Mouse (Mus musculus): Measurements from ENCODE around the gene Tmem150a. TPM values are rescaled to one million over a fixed set of nuclear protein-coding genes. Genes with fewer than 3 reads are reported as not detected.
A peak's percentile ranks its signal among the peaks of the same experiment; 100 is the strongest.

Tmem150a gene
- polyA plus RNA-seq, 1 experiment from 2014 or later = 92.3 TPM

GRCm38 (mm10) chr6:72356001-72356532, 820 bp downstream of the Tmem150a start:
- peak overlapping the region; percentile 61 for H3K9ac ChIP-seq (replicated peaks)
- peak overlapping the region; percentile 69 for H3K4me3 ChIP-seq (ENCODE audit: low read depth, low read length)
- WGBS (ENCODE audit: insufficient replicate concordance) = 54% methylated on average over 6 of the region's 8 CpGs
- peaks cover 45% of the 10 kb centered on the region for H3K36me3 ChIP-seq (replicated peaks; ENCODE audit: insufficient read depth, low read length)
- no peaks in the 10 kb centered on the region for H3K9me3 ChIP-seq (ENCODE audit: low read length)
- H3K27me3 ChIP-seq (ENCODE audit: insufficient read depth, low read length) = peaks cover 7% of the 10 kb centered on the region
- peak overlapping the region; percentile 91 for H3K4me2 ChIP-seq (ENCODE audit: low read depth, low read length)
- H3K27ac ChIP-seq (ENCODE audit: low read depth) = peak overlapping the region; percentile 68
- ATAC-seq (peak; percentile 24), DNase-seq (no peak)
- TF ChIP-seq EP300 (IDR thresholded peaks at IDR 0.05; ENCODE audit: low read depth) (no peak), CTCF (IDR thresholded peaks at IDR 0.05; ENCODE audit: low read depth) (no peak)
- peaks cover 54% of the 10 kb centered on the region for H3K4me1 ChIP-seq (ENCODE audit: insufficient read depth)

- DNase-seq = no peak
- no peak for ATAC-seq
- H3K9me3 ChIP-seq (ENCODE audit: low read length) = no peaks in the 10 kb centered on the region
- peaks cover 41% of the 10 kb centered on the region for H3K36me3 ChIP-seq (replicated peaks; ENCODE audit: insufficient read depth, low read length)
- 65% methylated on average over 5 of the region's 5 CpGs for WGBS (ENCODE audit: insufficient replicate concordance)
- peak overlapping the region; percentile 91 for H3K4me2 ChIP-seq (ENCODE audit: low read depth, low read length)
- no peak overlapping the region for H3K9ac ChIP-seq (replicated peaks)
- no peak overlapping the region for H3K27ac ChIP-seq (ENCODE audit: low read depth)
- H3K4me3 ChIP-seq (ENCODE audit: low read depth, low read length) = no peak overlapping the region
- TF ChIP-seq EP300 (IDR thresholded peaks at IDR 0.05; ENCODE audit: low read depth) (peak; percentile 82), CTCF (IDR thresholded peaks at IDR 0.05; ENCODE audit: low read depth) (no peak)
- peaks cover 51% of the 10 kb centered on the region for H3K4me1 ChIP-seq (ENCODE audit: insufficient read depth)
- peaks cover 7% of the 10 kb centered on the region for H3K27me3 ChIP-seq (ENCODE audit: insufficient read depth, low read length)
These were observed 2.2 kb downstream of the Tmem150a start for GRCm38 (mm10) chr6:72357164-72358079.

GRCm38 (mm10) chr6:72358086-72358764, 3.0 kb downstream of the Tmem150a start:
- TF ChIP-seq EP300 (IDR thresholded peaks at IDR 0.05; ENCODE audit: low read depth) = no peak
- no peak for TF ChIP-seq CTCF (IDR thresholded peaks at IDR 0.05; ENCODE audit: low read depth)
- H3K4me3 ChIP-seq (ENCODE audit: low read depth, low read length) = no peak overlapping the region
- H3K36me3 ChIP-seq (replicated peaks; ENCODE audit: insufficient read depth, low read length) = peaks cover 41% of the 10 kb centered on the region
- ATAC-seq = no peak
- H3K9ac ChIP-seq (replicated peaks) = no peak overlapping the region
- H3K27me3 ChIP-seq (ENCODE audit: insufficient read depth, low read length) = peaks cover 7% of the 10 kb centered on the region
- no peaks in the 10 kb centered on the region for H3K9me3 ChIP-seq (ENCODE audit: low read length)
- H3K4me2 ChIP-seq (ENCODE audit: low read depth, low read length) = peak overlapping the region; percentile 91
- DNase-seq = no peak
- WGBS (ENCODE audit: insufficient replicate concordance) = 74% methylated on average over 10 of the region's 10 CpGs
- no peak overlapping the region for H3K27ac ChIP-seq (ENCODE audit: low read depth)
- H3K4me1 ChIP-seq (ENCODE audit: insufficient read depth) = peaks cover 51% of the 10 kb centered on the region

- peaks cover 47% of the 10 kb centered on the region for H3K4me1 ChIP-seq (ENCODE audit: insufficient read depth)
These were observed 4.1 kb downstream of the Tmem150a start for GRCm38 (mm10) chr6:72359343-72359742.

GRCm38 (mm10) chr6:72359891-72360598, 4.8 kb downstream of the Tmem150a start:
- no peaks in the 10 kb centered on the region for H3K9me3 ChIP-seq (ENCODE audit: low read length)
- H3K4me1 ChIP-seq (ENCODE audit: insufficient read depth) = peaks cover 40% of the 10 kb centered on the region
- TF ChIP-seq EP300 (IDR thresholded peaks at IDR 0.05; ENCODE audit: low read depth) (no peak), CTCF (IDR thresholded peaks at IDR 0.05; ENCODE audit: low read depth) (no peak)
- peaks cover 41% of the 10 kb centered on the region for H3K36me3 ChIP-seq (replicated peaks; ENCODE audit: insufficient read depth, low read length)
- DNase-seq = no peak
- H3K4me2 ChIP-seq (ENCODE audit: low read depth, low read length) = peak overlapping the region; percentile 89
- 58% methylated on average over 11 of the region's 11 CpGs for WGBS (ENCODE audit: insufficient replicate concordance)
- no peak overlapping the region for H3K4me3 ChIP-seq (ENCODE audit: low read depth, low read length)
- no peak overlapping the region; the same call in 1 of the 2 replicates for H3K9ac ChIP-seq (replicated peaks)
- H3K27ac ChIP-seq (ENCODE audit: low read depth) = 0 out of 2 replicates have a peak overlapping the region, but pooled peaks have one; percentile 55
- ATAC-seq = no peak
- H3K27me3 ChIP-seq (ENCODE audit: insufficient read depth, low read length) = peaks cover 7% of the 10 kb centered on the region

More at GRCm38 (mm10) chr6:72359343-72359742, 4.1 kb downstream of the Tmem150a start:
- H3K27ac ChIP-seq (ENCODE audit: low read depth) = peak overlapping the region; percentile 55; the same call in 1 of the 2 replicates
- no peaks in the 10 kb centered on the region for H3K9me3 ChIP-seq (ENCODE audit: low read length)
- peaks cover 41% of the 10 kb centered on the region for H3K36me3 ChIP-seq (replicated peaks; ENCODE audit: insufficient read depth, low read length)
- ATAC-seq (no peak), DNase-seq (no peak)
- H3K4me3 ChIP-seq (ENCODE audit: low read depth, low read length) = no peak overlapping the region
- peaks cover 7% of the 10 kb centered on the region for H3K27me3 ChIP-seq (ENCODE audit: insufficient read depth, low read length)
- TF ChIP-seq CTCF (IDR thresholded peaks at IDR 0.05; ENCODE audit: low read depth) (no peak), EP300 (IDR thresholded peaks at IDR 0.05; ENCODE audit: low read depth) (no peak)
- H3K9ac ChIP-seq (replicated peaks) = 0 out of 2 replicates have a peak overlapping the region, but pooled peaks have one; percentile 7
- 64% methylated on average over 2 of the region's 2 CpGs for WGBS (ENCODE audit: insufficient replicate concordance)
- no peak overlapping the region for H3K4me2 ChIP-seq (ENCODE audit: low read depth, low read length)

All from liver, postnatal 0 days (tissue).